In genomic region chr19:41384922-41385508, GRCm38 (mm10) we compare ENCODE assay signal across 7 mouse cellular contexts. TPM values are rescaled to one million over a fixed set of nuclear protein-coding genes. Genes with fewer than 3 reads are reported as not detected.
A peak's percentile ranks its signal among the peaks of the same experiment; 100 is the strongest.
DNase-seq lines count a peak whose midpoint lies in the region; ATAC-seq and TF ChIP-seq lines count a peak whose summit lies in the region.

Pik3ap1 (minus strand) TSS chr19:41385102.

- no peak for TF ChIP-seq EP300 in stomach, postnatal 0 days (optimal IDR thresholded peaks at IDR 0.05)

- H3K9me3 ChIP-seq in E14TG2a.4 (ENCODE audit: low read length) = no peaks in the 10 kb centered on the region
- no peaks in the 10 kb centered on the region for H3K9me3 ChIP-seq in forebrain, embryonic 12.5 days
- H3K9me3 ChIP-seq in hindbrain, embryonic 11.5 days (ENCODE audit: control insufficient read depth, low read length) = no peaks in the 10 kb centered on the region
- H3K9me3 ChIP-seq in limb, embryonic 15.5 days = no peaks in the 10 kb centered on the region
- H3K9me3 ChIP-seq in midbrain, embryonic 13.5 days = no peaks in the 10 kb centered on the region
- H3K9me3 ChIP-seq in stomach, postnatal 0 days (ENCODE audit: control insufficient read depth, low read length) = no peaks in the 10 kb centered on the region

- peak within 1 kb of the TSS; percentile 81 for H3K4me3 ChIP-seq in E14TG2a.4 (replicated peaks; ENCODE audit: low read length)
- H3K4me3 ChIP-seq in forebrain, embryonic 12.5 days (replicated peaks) = peak within 1 kb of the TSS; percentile 43
- H3K4me3 ChIP-seq in hindbrain, embryonic 11.5 days (ENCODE audit: low read depth, low read length) = peak within 1 kb of the TSS; percentile 46
- peak within 1 kb of the TSS; percentile 49 for H3K4me3 ChIP-seq in limb, embryonic 15.5 days
- H3K4me3 ChIP-seq in midbrain, embryonic 13.5 days (replicated peaks) = peak within 1 kb of the TSS; percentile 50
- peak within 1 kb of the TSS; percentile 45 for H3K4me3 ChIP-seq in stomach, postnatal 0 days (ENCODE audit: low read depth, low read length)

- H3K4me2 ChIP-seq in forebrain, embryonic 12.5 days = peak within 1 kb of the TSS; percentile 84
- peak within 1 kb of the TSS; percentile 97 for H3K4me2 ChIP-seq in hindbrain, embryonic 11.5 days (replicated peaks; ENCODE audit: low read depth, low read length)
- H3K4me2 ChIP-seq in limb, embryonic 15.5 days = peak within 1 kb of the TSS; percentile 98
- peak within 1 kb of the TSS; percentile 89 for H3K4me2 ChIP-seq in midbrain, embryonic 13.5 days (replicated peaks)
- peak within 1 kb of the TSS; percentile 92 for H3K4me2 ChIP-seq in stomach, postnatal 0 days (replicated peaks; ENCODE audit: low read depth)

- ATAC-seq in forebrain, embryonic 12.5 days (ENCODE audit: low FRiP score) = no peak
- no peak; the same call in 1 of the 2 replicates for ATAC-seq in hindbrain, embryonic 11.5 days (ENCODE audit: low FRiP score)
- no peak for ATAC-seq in limb, embryonic 15.5 days (ENCODE audit: insufficient number of reproducible peaks, low FRiP score, low TSS enrichment, low read depth)
- peak; percentile 53; the same call in 1 of the 2 replicates for ATAC-seq in midbrain, embryonic 13.5 days
- ATAC-seq in stomach, postnatal 0 days (ENCODE audit: low FRiP score, low TSS enrichment) = peak; percentile 47; the same call in 1 of the 2 replicates

- peaks cover 10% of the 10 kb centered on the region for H3K4me1 ChIP-seq in E14TG2a.4 (replicated peaks; ENCODE audit: low read depth, low read length)
- peaks cover 11% of the 10 kb centered on the region for H3K4me1 ChIP-seq in forebrain, embryonic 12.5 days
- no peaks in the 10 kb centered on the region; the same call in 1 of the 2 replicates for H3K4me1 ChIP-seq in hindbrain, embryonic 11.5 days (replicated peaks; ENCODE audit: control insufficient read depth, insufficient read depth, low read length)
- peaks cover 11% of the 10 kb centered on the region for H3K4me1 ChIP-seq in limb, embryonic 15.5 days
- peaks cover 8% of the 10 kb centered on the region for H3K4me1 ChIP-seq in midbrain, embryonic 13.5 days (replicated peaks)
- H3K4me1 ChIP-seq in stomach, postnatal 0 days (replicated peaks; ENCODE audit: control insufficient read depth, insufficient read depth) = 0 out of 2 replicates have a peak, but pooled peaks cover 2% of the 10 kb centered on the region

- peak; percentile 36 for DNase-seq in ZHBTc4 (ENCODE audit: low read depth, low spot score)
- DNase-seq in hindbrain, embryonic 11.5 days (ENCODE audit: low spot score) = peak; percentile 54
- peak; percentile 56 for DNase-seq in stomach, postnatal 0 days (ENCODE audit: low spot score)

- H3K27me3 ChIP-seq in E14TG2a.4 (ENCODE audit: insufficient read depth, low read length) = peaks cover 69% of the 10 kb centered on the region
- peaks cover 27% of the 10 kb centered on the region for H3K27me3 ChIP-seq in forebrain, embryonic 12.5 days
- 0 out of 2 replicates have a peak, but pooled peaks cover 2% of the 10 kb centered on the region for H3K27me3 ChIP-seq in hindbrain, embryonic 11.5 days (ENCODE audit: control insufficient read depth, insufficient read depth, low read length)
- H3K27me3 ChIP-seq in limb, embryonic 15.5 days = peaks cover 23% of the 10 kb centered on the region
- peaks cover 30% of the 10 kb centered on the region for H3K27me3 ChIP-seq in midbrain, embryonic 13.5 days
- no peaks in the 10 kb centered on the region for H3K27me3 ChIP-seq in stomach, postnatal 0 days (ENCODE audit: control insufficient read depth, insufficient read depth, low read length)

- H3K27ac ChIP-seq in forebrain, embryonic 12.5 days = no peak within 1 kb of the TSS
- no peak within 1 kb of the TSS for H3K27ac ChIP-seq in hindbrain, embryonic 11.5 days (ENCODE audit: low read depth, low read length)
- no peak within 1 kb of the TSS for H3K27ac ChIP-seq in limb, embryonic 15.5 days
- H3K27ac ChIP-seq in midbrain, embryonic 13.5 days = no peak within 1 kb of the TSS
- H3K27ac ChIP-seq in stomach, postnatal 0 days (replicated peaks) = no peak within 1 kb of the TSS

- WGBS in forebrain, embryonic 12.5 days = under 1% methylated on average over 41 of the region's 41 CpGs
- WGBS in hindbrain, embryonic 11.5 days = 1% methylated on average over 34 of the region's 41 CpGs
- 0% methylated on average over 33 of the region's 41 CpGs for whole genome bisulfite sequencing in limb, embryonic 15.5 days
- under 1% methylated on average over 39 of the region's 41 CpGs for WGBS in midbrain, embryonic 13.5 days
- under 1% methylated on average over 37 of the region's 41 CpGs for WGBS in stomach, postnatal 0 days

- H3K36me3 ChIP-seq in E14TG2a.4 (ENCODE audit: insufficient read depth, low read length) = no peaks in the 10 kb centered on the region
- H3K36me3 ChIP-seq in forebrain, embryonic 12.5 days (replicated peaks) = no peaks in the 10 kb centered on the region
- H3K36me3 ChIP-seq in hindbrain, embryonic 11.5 days (ENCODE audit: control insufficient read depth, insufficient read depth, low read length) = no peaks in the 10 kb centered on the region
- no peaks in the 10 kb centered on the region for H3K36me3 ChIP-seq in limb, embryonic 15.5 days
- H3K36me3 ChIP-seq in midbrain, embryonic 13.5 days = no peaks in the 10 kb centered on the region
- no peaks in the 10 kb centered on the region for H3K36me3 ChIP-seq in stomach, postnatal 0 days (ENCODE audit: control insufficient read depth, insufficient read depth, low read length)

- H3K9ac ChIP-seq in forebrain, embryonic 12.5 days = peak within 1 kb of the TSS; percentile 46; the same call in 1 of the 2 replicates
- peak within 1 kb of the TSS; percentile 49; the same call in 1 of the 2 replicates for H3K9ac ChIP-seq in hindbrain, embryonic 11.5 days (ENCODE audit: low read depth, low read length)
- H3K9ac ChIP-seq in limb, embryonic 15.5 days = peak within 1 kb of the TSS; percentile 39
- peak within 1 kb of the TSS; percentile 61 for H3K9ac ChIP-seq in midbrain, embryonic 13.5 days (replicated peaks)
- peak within 1 kb of the TSS; percentile 45 for H3K9ac ChIP-seq in stomach, postnatal 0 days (ENCODE audit: low read length)

- no peak for TF ChIP-seq CTCF in E14TG2a.4 (conservative IDR thresholded peaks at IDR 0.05; ENCODE audit: low read length)
- no peak for TF ChIP-seq CTCF in stomach, postnatal 0 days (IDR thresholded peaks at IDR 0.05; ENCODE audit: low read depth)

RNA-seq across cellular contexts. Expression of gene Pik3ap1, which starts in this region (rescaled TPM):
- 2.1 and 2.6 TPM in 2 replicates for polyA plus RNA-seq in forebrain, embryonic 12.5 days (2016; fragmentation: Nextera tagmentation; extraction: Ambion mirVana)
- 1.7 TPM in 2 replicates for polyA plus RNA-seq in hindbrain, embryonic 11.5 days (2014; fragmentation: Nextera tagmentation; extraction: Ambion mirVana)
- polyA plus RNA-seq in limb, embryonic 15.5 days (2015; fragmentation: Nextera tagmentation; extraction: Ambion mirVana) = 3.0 and 3.5 TPM in 2 replicates
- 1.4 and 1.9 TPM in 2 replicates for polyA plus RNA-seq in midbrain, embryonic 13.5 days (2015; fragmentation: Nextera tagmentation; extraction: Ambion mirVana)
- polyA plus RNA-seq in stomach, postnatal 0 days (2015; fragmentation: Nextera tagmentation; extraction: Ambion mirVana) = 1.6 and 1.9 TPM in 2 replicates

Comparison
In these comparisons a context has a peak if more than half of its experiments do, and no peak if none do; other contexts are left out.
1. ATAC-seq: peak in midbrain, embryonic 13.5 days (single experiment) and stomach, postnatal 0 days (single experiment); none in forebrain, embryonic 12.5 days (single experiment), hindbrain, embryonic 11.5 days (single experiment) and limb, embryonic 15.5 days (single experiment).
2. Peak in every context shown above with its lines, with median percentiles within 50 percentile points of each other: H3K4me3 ChIP-seq, DNase-seq, H3K4me2 ChIP-seq and H3K9ac ChIP-seq.